Mouse (Mus musculus): ENCODE results near the gene Rptor.

The Rptor gene

DNA sequence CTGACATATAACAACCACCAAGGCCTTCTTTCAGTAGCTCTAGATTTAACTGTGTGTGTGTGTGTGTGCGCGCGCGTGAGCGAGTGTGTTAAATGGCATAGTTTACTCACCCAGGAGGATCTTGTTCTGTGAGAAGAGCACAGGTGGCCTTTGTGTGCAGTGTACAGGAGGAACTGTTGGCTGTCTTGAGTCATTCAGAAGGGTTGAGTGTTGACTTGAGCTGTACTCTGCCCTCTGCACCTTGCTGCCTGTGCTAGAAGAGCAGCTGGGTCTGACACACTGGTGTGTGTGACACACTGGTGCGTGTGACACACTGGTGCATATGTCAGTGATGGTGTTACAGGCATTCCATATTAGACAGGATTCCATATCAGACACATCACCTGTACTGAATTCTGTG lies 8.8 kb downstream of the Rptor start:
- DNase-seq = no peak

GRCm38 (mm10) chr11:119612179-119612578 lies 9.5 kb downstream of the Rptor start:
- no peak for DNase-seq

GRCm38 (mm10) chr11:119615087-119615486 lies 12.4 kb downstream of the Rptor start:
- DNase-seq = no peak

DNA sequence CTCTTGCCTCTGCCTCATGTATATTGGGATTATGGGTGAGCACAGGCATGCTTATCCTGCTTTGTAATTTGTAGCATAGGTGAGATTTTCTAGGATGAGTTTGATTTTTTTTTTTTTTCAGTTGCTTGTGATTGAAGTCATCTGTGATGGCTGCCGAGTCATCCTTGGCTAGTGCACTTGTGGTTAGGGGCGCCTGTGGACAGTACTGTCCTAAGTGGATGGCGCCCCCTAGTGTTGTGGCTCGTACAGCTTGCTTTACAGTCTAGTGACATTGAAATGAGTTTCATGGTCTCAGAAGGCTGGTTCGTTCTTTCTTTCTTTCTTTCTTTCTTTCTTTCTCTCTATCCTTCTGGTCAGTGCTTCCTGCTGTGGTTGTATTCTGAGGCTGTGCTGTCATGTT lies 16.1 kb downstream of the Rptor start:
- DNase-seq = peak; percentile 57

DNA sequence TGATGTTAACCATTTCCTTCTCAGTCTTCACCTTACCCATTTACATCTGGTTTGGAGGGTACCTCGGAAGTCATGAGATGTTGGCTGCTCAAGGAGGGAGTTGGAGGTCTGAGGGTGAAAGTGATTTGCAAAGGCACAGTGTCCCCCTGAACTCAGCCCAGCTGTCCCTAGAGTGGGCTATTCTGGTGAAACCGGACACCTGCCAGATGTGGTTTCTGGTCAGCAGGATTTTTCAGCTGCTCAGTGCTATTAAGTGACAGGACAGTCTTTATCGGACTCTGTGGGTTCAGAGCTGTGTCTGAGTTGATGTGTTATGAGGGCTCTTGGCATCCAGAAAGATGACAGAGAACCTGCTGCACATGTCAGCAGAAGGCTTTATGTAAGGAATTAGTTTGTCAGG lies 18.6 kb downstream of the Rptor start:
- DNase-seq = no peak

DNA sequence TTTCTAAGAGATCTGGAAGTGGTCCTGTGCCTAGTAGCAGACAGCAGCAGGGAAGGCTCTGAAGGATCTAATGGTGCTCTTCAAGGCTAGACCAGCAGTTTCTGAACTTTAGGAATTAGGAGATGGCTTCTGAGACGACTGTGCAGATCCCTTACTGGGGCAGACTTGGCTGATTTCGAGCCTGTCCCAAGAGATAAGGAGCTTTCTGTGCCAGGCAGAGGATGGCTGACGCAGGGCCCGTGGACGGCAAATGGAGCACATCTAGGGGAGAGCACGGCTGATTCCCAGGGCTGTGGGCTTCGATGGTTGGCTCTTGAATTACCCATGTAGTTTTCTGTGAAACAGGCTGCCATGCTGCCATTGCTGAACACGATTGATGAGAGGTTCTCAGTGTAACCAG lies 21.1 kb downstream of the Rptor start:
- no peak for DNase-seq

DNA sequence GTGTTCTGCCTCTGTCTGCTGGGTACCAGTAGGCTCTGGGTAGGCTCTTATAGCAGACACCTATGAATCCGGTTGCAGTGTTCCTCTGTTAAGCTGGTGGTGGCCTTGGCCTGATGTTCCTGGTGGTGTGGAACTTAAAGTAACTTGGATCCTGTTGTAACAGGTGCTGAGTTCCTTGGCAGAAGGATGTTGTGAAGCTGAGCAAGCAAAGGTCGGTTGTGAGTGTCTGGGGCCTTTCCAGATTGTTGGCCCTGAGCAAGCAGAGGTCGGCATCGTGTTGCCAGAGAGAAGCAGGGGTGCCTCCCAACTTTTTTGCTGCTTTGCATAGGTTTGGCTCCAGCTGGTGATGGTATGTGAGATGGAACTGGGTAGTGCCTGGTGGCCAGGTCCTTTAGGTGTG lies 21.7 kb downstream of the Rptor start:
- DNase-seq = no peak

- no peak for DNase-seq
Measured at GRCm38 (mm10) chr11:119624955-119625354, 22.2 kb downstream of the Rptor start.

- DNase-seq = no peak
Measured at GRCm38 (mm10) chr11:119625476-119625875, 22.8 kb downstream of the Rptor start.

- DNase-seq = no peak
Measured at GRCm38 (mm10) chr11:119625943-119626342, 23.2 kb downstream of the Rptor start.

DNA sequence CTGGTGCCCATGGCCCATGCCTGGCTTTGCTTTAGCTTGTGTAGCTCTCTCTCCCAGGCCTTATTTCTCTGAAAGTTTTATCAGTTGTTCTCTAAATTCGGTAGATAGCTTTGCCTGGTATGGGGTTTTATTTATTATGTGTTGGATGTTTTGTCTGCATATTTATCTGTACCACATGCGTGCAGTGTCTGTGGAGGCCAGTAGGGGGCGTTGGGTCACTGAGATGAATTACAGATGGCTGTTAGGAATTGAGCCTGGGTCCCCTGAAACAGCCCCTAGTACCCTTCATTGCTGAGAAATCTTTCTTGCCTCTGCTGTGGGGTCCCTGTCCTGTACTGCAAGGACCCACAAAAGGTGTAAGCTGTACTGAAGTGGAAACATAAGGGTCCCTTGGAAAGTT lies 24.5 kb downstream of the Rptor start:
- no peak for DNase-seq

GRCm38 (mm10) chr11:119629072-119629471 lies 26.4 kb downstream of the Rptor start:
- no peak for DNase-seq

DNA sequence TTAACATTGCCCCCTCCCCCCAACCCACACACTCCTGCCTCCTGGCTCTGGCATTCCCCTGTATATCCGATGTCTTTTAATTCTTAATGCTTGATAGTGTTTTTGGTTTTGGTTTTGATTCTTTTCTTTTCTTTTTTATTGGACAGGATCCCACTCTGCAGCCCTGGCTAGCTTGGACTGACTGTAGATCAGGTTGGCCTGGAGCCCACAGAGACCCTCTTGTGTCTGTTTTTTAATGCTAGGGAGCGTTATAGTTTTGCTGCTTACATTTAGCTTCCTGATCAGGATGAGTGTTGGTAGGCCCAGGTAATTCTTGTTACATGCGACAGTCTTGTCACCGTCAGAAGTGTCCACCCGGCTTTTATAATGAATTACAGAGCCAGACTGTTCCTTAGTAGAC lies 27.6 kb downstream of the Rptor start:
- no peak for DNase-seq

DNA sequence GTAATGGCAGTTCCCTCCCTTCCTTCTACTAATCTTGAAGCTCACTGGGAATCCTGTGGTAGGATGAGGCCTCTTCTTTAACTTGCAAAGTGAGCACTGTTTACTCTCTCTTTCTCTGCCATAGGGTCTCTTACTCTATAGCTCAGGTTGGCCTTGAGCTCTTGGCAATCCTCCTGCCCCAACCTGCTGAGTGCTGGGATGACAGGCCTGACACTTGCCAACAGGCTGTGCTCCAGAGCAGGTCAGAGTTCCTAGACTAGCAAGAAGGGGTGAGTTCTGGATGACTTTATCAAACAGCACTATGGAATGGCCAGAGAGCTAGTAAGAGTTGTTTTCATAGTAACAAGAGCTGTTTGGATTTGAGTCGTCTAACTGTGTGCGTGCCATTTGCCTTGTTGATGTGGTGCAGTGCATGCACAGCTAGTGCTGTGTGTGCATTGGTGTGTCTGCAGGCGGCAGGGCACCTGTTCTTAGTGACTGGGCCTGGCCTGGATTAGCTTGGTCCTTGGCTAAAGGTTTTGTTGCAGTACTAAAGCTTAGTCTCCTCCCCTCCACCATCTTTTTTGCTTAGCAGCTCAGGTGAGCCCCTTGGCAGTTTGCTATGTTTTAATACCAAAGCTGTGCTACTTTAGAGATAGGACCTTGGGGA lies 28.6 kb downstream of the Rptor start:
- DNase-seq = no peak

GRCm38 (mm10) chr11:119636371-119636883 lies 33.7 kb downstream of the Rptor start:
- no peak for DNase-seq

DNA sequence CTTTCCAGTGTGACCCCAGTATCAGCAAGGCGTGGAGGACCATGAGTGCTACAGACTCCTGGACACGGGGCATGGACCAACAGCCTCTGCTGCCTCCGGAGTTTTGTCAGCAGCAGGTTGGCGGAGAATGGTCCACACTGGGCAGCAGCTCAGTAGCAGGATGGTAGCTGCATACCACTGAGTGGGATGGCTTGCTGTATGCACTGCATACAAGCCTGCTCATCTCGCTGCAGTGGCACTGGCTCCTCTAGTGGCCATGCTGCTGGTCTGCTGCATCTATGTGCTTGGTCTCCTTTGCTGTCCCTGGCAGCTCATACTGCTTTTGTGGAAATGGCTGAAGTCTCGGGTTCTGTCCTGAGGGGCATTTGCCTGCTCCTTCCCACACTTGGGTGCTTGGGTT lies 34.8 kb downstream of the Rptor start:
- DNase-seq = no peak

- no peak for DNase-seq
Measured at GRCm38 (mm10) chr11:119640491-119640890, 37.8 kb downstream of the Rptor start.

GRCm38 (mm10) chr11:119641831-119642381 lies 39.2 kb downstream of the Rptor start:
- peak; percentile 73 for DNase-seq

- no peak for DNase-seq
Measured at GRCm38 (mm10) chr11:119643347-119643746, 40.6 kb downstream of the Rptor start.

- no peak for DNase-seq
Measured at GRCm38 (mm10) chr11:119644140-119644539, 41.4 kb downstream of the Rptor start.

- DNase-seq = no peak
Measured at GRCm38 (mm10) chr11:119644612-119645379, 42.1 kb downstream of the Rptor start.

GRCm38 (mm10) chr11:119650456-119650855 lies 47.8 kb downstream of the Rptor start:
- DNase-seq = no peak

DNA sequence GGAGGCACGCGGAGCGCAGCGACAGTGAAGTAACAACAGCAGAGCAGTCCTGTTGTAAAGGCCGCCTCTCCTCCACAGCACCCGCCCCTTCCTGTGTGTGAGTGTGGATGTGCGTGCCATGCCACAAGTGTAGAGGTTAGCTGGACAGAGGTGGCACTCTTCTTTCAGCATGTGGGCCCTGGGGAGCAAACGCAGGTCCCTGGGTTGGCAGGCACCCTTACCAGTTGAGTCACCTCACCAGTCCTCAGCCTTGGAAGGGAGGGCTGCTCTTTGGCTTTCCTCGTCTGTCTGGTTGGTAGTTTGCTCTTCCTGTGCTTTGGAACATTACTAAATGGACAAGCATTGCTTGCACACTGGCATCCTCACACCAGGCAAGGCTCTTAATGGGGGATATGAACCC lies 50.6 kb downstream of the Rptor start:
- no peak for DNase-seq

DNA sequence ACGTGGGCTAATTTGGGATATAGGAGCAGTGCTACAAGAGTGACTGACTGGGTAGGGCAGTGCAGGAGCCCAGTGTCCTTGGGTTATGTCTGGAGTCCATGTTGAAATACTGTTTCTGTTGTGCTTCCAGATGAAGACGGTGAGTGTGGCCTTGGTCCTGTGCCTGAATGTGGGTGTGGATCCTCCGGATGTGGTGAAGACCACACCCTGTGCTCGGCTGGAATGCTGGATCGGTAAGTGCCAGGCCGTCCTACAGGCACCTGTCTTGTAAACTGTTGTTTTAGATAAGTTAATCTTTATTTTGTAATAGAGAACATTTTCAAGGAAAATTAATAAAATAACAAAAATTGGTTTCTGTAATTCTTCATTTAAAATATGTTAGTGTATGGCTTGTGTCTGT lies 54.8 kb downstream of the Rptor start:
- DNase-seq = no peak

All from cerebellum, adult 11 months (tissue).